ENCODE assay signal across 17 mouse cellular contexts in the genomic region with DNA sequence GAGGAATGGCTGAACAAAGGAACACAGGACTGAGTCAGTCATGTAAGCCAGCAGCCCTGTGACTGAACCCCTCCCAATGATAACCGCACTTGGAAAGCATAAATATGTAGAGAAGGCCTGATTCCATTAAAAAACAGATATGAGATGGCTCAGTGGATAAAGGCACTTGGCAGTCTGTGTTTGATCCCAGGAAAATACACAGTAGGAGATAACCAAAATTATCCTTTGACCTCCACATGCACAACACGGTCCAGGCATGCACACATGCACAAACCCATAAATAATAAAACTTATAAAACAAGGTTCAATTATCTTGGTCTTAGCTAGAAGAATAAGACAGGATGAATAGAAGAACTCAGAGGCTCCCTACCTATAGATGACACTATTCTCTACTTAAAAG. TPM values are rescaled to one million over a fixed set of nuclear protein-coding genes. Genes with fewer than 3 reads are reported as not detected.
A peak's percentile ranks its signal among the peaks of the same experiment; 100 is the strongest.
DNase-seq lines count a peak whose midpoint lies in the region; ATAC-seq and TF ChIP-seq lines count a peak whose summit lies in the region.
"Had no signal": no experiment of that assay in that cellular context is flagged by ENCODE, and none has a peak within 500 bp of the region (broad histone marks: within the 10 kb centered on the region; RNA-seq: fewer than 3 reads in every experiment).

No protein-coding gene starts in this region.

- intact Hi-C loops in left cerebral cortex, postnatal 4 days (cut with DNase I): no loop called here

- no peaks in the 10 kb centered on the region for H3K36me3 ChIP-seq in lung, embryonic 16.5 days (ENCODE audit: control insufficient read depth, insufficient read depth, low read length)
- H3K36me3 ChIP-seq in liver, embryonic 12.5 days: no peaks in the 10 kb centered on the region
- H3K36me3 ChIP-seq in liver, postnatal 0 days (replicated peaks; ENCODE audit: insufficient read depth, low read length): no peaks in the 10 kb centered on the region
- H3K36me3 ChIP-seq: embryonic facial prominence, embryonic 10.5 days; hindbrain, embryonic 10.5 days had no signal

- H3K4me2 ChIP-seq in lung, embryonic 16.5 days (ENCODE audit: low read depth, low read length): no peak overlapping the region
- H3K4me2 ChIP-seq in liver, embryonic 12.5 days: no peak overlapping the region
- H3K4me2 ChIP-seq in liver, postnatal 0 days (ENCODE audit: low read depth, low read length): no peak overlapping the region
- H3K4me2 ChIP-seq: forebrain, embryonic 13.5 days; heart, embryonic 11.5 days had no signal

- TF ChIP-seq CTCF in liver, postnatal 0 days (IDR thresholded peaks at IDR 0.05; ENCODE audit: low read depth): no peak

- peaks cover 9% of the 10 kb centered on the region; the same call in 1 of the 2 replicates for H3K4me1 ChIP-seq in lung, embryonic 16.5 days (replicated peaks; ENCODE audit: control insufficient read depth, insufficient read depth, low read length)
- H3K4me1 ChIP-seq in liver, embryonic 12.5 days: peaks cover 66% of the 10 kb centered on the region
- peaks cover 25% of the 10 kb centered on the region for H3K4me1 ChIP-seq in liver, postnatal 0 days (ENCODE audit: insufficient read depth)
- H3K4me1 ChIP-seq: hindbrain, embryonic 10.5 days had no signal

- H3K9ac ChIP-seq in lung, embryonic 16.5 days (ENCODE audit: low read length): no peak overlapping the region
- H3K9ac ChIP-seq in liver, embryonic 12.5 days: no peak overlapping the region
- H3K9ac ChIP-seq in liver, postnatal 0 days (replicated peaks): no peak overlapping the region
- H3K9ac ChIP-seq: forebrain, embryonic 13.5 days; forebrain, postnatal 0 days had no signal

- peak; percentile 31; the same call in 1 of the 2 replicates for ATAC-seq in lung, embryonic 16.5 days (ENCODE audit: low read depth)
- ATAC-seq in liver, embryonic 12.5 days: no peak
- ATAC-seq in liver, postnatal 0 days: no peak
- ATAC-seq: forebrain, embryonic 13.5 days; forebrain, postnatal 0 days had no signal

- H3K9me3 ChIP-seq in lung, embryonic 16.5 days (ENCODE audit: control insufficient read depth, low read length): no peaks in the 10 kb centered on the region
- H3K9me3 ChIP-seq in liver, embryonic 12.5 days (replicated peaks): no peaks in the 10 kb centered on the region
- H3K9me3 ChIP-seq in liver, postnatal 0 days (ENCODE audit: low read length): no peaks in the 10 kb centered on the region
- H3K9me3 ChIP-seq: embryonic facial prominence, embryonic 10.5 days; forebrain, embryonic 13.5 days had no signal

- no peak for TF ChIP-seq EP300 in liver, postnatal 0 days (IDR thresholded peaks at IDR 0.05; ENCODE audit: low read depth)

- 36% methylated on average over 2 of the region's 2 CpGs for WGBS in lung, embryonic 16.5 days
- 58% methylated on average over 2 of the region's 2 CpGs for whole genome bisulfite sequencing in liver, embryonic 12.5 days (ENCODE audit: insufficient replicate concordance)
- 46% methylated on average over 2 of the region's 2 CpGs for WGBS in liver, postnatal 0 days (ENCODE audit: insufficient replicate concordance)

- H3K27ac ChIP-seq in lung, embryonic 16.5 days (ENCODE audit: low read length): peak overlapping the region; percentile 9; the same call in 1 of the 2 replicates
- H3K27ac ChIP-seq in liver, embryonic 12.5 days: 0 out of 2 replicates have a peak overlapping the region, but pooled peaks have one; percentile 2
- H3K27ac ChIP-seq in liver, postnatal 0 days (ENCODE audit: low read depth): 0 out of 2 replicates have a peak overlapping the region, but pooled peaks have one; percentile 1
- H3K27ac ChIP-seq: embryonic facial prominence, embryonic 10.5 days; forebrain, embryonic 13.5 days; heart, adult 2 months; hindbrain, embryonic 10.5 days had no signal

- no peak for DNase-seq in lung, postnatal 36 days
- DNase-seq in liver, postnatal 0 days: no peak
- no peak for DNase-seq in layer of hippocampus, postnatal 14 days (ENCODE audit: low spot score in 2 of 2)
- DNase-seq in left cerebral cortex, postnatal 4 days: no peak
- DNase-seq: adrenal gland, adult 2 months; adrenal gland, postnatal 36 days; cerebellum, adult 2 months; cerebellum, postnatal 10 days; forebrain, postnatal 0 days; gastrocnemius, postnatal 14 days; heart, adult 2 months had no signal

- no peaks in the 10 kb centered on the region for H3K27me3 ChIP-seq in lung, embryonic 16.5 days (ENCODE audit: control insufficient read depth, insufficient read depth, low read depth, low read length)
- no peaks in the 10 kb centered on the region for H3K27me3 ChIP-seq in liver, embryonic 12.5 days (replicated peaks)
- H3K27me3 ChIP-seq in liver, postnatal 0 days (ENCODE audit: insufficient read depth, low read length): no peaks in the 10 kb centered on the region
- H3K27me3 ChIP-seq: forebrain, embryonic 13.5 days had no signal

- no peak overlapping the region for H3K4me3 ChIP-seq in lung, embryonic 16.5 days (ENCODE audit: low read length)
- no peak overlapping the region for H3K4me3 ChIP-seq in liver, embryonic 12.5 days
- H3K4me3 ChIP-seq in liver, postnatal 0 days (ENCODE audit: low read depth, low read length): no peak overlapping the region
- H3K4me3 ChIP-seq: embryonic facial prominence, embryonic 10.5 days; forebrain, embryonic 13.5 days; heart, adult 2 months; hindbrain, embryonic 10.5 days had no signal

RNA-seq across cellular contexts. Expression of gene Scamp1, which starts 27.9 kb away (rescaled TPM):
- 32.6 and 33.0 TPM in 2 replicates for polyA plus RNA-seq in lung, embryonic 16.5 days (2015; fragmentation: Nextera tagmentation; extraction: Ambion mirVana)
- polyA plus RNA-seq in liver, embryonic 12.5 days (2016; fragmentation: Nextera tagmentation; extraction: Ambion mirVana): 11.7 TPM in 2 replicates
- 12.0 and 13.8 TPM in 2 replicates for polyA plus RNA-seq in liver, postnatal 0 days (2015; fragmentation: Nextera tagmentation; extraction: Ambion mirVana)
- total RNA-seq in layer of hippocampus, postnatal 14 days (2021): 100 to 1,000 TPM; 180 to 182 TPM
- 100 to 1,000 TPM; 128 to 129 TPM for total RNA-seq in left cerebral cortex, postnatal 4 days (2021)
